Mouse (Mus musculus): ENCODE results near the gene Maml2. TPM values are rescaled to one million over a fixed set of nuclear protein-coding genes. Genes with fewer than 3 reads are reported as not detected.

The Maml2 gene
- total RNA-seq, 2 experiments from 2014 or later: 0.45 TPM; not detected in 1

Other genes starting within 250 kb of the Maml2 start
- 7.1 and 10.5 TPM in 2 replicates for gene Jrkl, start 52.1 kb upstream of the Maml2 start, total RNA-seq (2015; ENCODE audit: low replicate concordance)
- gene Jrkl, start 52.1 kb upstream of the Maml2 start, total RNA-seq (2017; ENCODE audit: low replicate concordance): 7.2 and 12.7 TPM in 2 replicates
- gene Ccdc82, start 51.0 kb upstream of the Maml2 start, total RNA-seq (2015; ENCODE audit: low replicate concordance): 98.7 and 107 TPM in 2 replicates
- gene Ccdc82, start 51.0 kb upstream of the Maml2 start, total RNA-seq (2017; ENCODE audit: low replicate concordance): 107 and 139 TPM in 2 replicates
- gene Gm17571, start 148.8 kb downstream of the Maml2 start, total RNA-seq (2015; ENCODE audit: low replicate concordance): not detected in 2 replicates
- gene Gm17571, start 148.8 kb downstream of the Maml2 start, total RNA-seq (2017; ENCODE audit: low replicate concordance): not detected in 2 replicates